Mouse (Mus musculus) granulocyte monocyte progenitor cell, adult 5-6 weeks (primary cell): ENCODE measurements around the gene Hddc3. TPM values are rescaled to one million over a fixed set of nuclear protein-coding genes. Genes with fewer than 3 reads are reported as not detected.
A peak's percentile ranks its signal among the peaks of the same experiment; 100 is the strongest.

ENCODE experiments used
- ATAC-seq: replicated peaks from 2 replicates; pipeline ENCODE4 v1.8.0; 2016; ENCODE audit warnings: mild to moderate bottlenecking, moderate TSS enrichment, inconsistent platforms; ENCODE audit not compliant: poor library complexity, severe bottlenecking
- total RNA-seq, 2 experiments: library from RNA; stranded (forward) in 1 of 2; stranded (reverse) in 1 of 2; fragments of 200-712, 200-1000 nt in 1 of 2; fragments of >200 nt in 1 of 2; fragmentation: Nextera tagmentation in 1 of 2; gene quantifications; 2 replicates each; pipeline ENCODE4 v1.2.3; 2014 to 2017

Hddc3 gene
- total RNA-seq, 2 experiments from 2014 or later = 14.5 to 15.9 TPM

DNA sequence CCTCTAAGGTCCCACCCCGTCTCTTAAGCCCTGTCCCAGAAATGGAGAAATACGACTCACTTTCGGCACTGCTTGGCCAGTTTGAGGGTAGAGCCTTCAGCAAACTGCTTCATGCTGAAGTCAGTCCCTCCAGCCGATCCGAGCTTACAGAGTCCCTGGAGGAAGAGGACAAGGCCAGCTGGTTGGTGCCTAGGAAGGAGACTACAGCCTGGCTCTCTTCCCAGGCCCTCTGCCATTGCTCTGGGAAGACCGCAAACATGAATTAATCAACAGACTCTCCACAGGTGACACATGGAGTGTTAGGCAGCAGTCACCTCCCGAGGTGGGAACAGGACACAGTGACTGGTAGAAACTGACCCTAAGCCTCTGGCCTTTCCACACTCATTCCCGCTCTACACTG, 12.6 kb upstream of the Hddc3 start:
- no peak for ATAC-seq

DNA sequence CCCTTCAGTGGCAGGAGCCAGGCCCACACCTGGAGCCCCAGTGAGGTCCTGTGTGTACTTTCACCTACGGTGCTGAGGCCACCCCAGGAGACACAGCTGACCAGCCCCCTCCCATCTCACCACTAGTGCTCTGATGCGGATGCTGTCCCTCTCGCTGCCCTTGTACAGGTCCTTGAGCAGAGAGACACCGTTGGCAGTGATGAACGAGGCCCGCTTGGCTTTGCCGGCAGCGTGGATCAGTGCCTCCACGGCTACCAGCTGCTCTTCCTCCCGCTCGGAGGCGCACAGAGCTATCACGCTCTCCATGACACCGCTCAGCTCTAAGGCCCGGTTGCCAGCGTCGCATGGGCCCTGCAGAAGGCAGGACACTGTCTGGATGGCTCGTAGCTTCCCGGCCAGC, 11.5 kb upstream of the Hddc3 start:
- no peak for ATAC-seq

DNA sequence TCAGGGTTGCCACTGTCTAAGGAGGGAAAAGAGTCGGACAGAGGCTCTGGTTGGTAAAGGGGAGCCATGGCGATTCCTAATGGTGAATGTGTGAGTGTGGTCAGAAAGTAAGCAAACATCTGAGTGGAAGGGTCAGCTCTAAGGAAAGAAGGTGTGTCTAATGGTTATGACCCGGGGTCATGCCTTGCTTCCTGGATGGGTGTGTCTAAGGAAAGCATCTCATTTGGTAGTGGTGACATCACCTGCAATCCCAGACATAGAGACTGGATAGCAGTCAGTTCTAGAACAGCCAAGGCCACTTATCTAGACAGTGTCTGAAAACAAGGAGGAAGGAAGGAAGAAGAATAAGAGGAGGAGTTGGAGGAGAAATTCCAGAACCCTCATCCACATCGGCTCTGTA, 8.1 kb upstream of the Hddc3 start:
- no peak for ATAC-seq

DNA sequence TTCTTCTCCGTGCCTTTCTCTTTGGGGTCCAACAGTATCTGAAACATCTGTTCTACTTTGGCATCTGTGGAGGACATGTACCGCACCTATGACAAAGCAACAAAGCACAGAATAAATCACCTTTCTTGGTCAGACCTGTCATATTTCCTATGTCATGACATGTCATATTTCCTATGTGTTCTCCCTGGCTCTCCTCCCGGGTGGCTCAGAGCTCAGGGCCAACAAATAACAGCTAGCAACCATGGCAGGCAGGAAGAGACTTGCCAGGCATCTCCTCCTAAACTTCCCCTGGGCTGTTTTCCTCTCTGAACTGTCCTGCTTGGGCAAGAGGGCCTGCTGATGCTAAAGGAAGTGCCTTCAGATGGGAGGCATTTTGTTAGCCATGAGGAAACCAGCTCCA, 6.0 kb upstream of the Hddc3 start:
- ATAC-seq = no peak

DNA sequence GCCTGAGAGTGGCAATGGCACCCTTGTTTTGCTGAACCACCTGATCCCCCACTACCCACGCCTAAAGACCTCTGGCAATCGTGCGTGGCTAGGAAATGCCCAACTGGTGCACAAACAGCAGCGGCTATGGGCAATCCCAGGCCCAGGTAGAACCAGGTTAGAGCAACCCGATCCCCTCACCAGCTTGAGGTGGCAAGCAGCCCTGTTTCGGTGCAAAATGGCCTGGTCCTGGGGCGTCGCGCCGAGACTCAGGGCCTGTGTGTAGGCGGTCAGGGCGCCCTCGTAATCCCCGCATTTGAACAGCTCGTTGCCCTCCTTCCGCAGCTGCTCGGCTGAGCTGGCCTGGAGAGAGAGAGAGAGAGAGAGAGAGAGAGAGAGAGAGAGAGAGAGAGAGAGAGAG, 3.5 kb upstream of the Hddc3 start:
- no peak for ATAC-seq

DNA sequence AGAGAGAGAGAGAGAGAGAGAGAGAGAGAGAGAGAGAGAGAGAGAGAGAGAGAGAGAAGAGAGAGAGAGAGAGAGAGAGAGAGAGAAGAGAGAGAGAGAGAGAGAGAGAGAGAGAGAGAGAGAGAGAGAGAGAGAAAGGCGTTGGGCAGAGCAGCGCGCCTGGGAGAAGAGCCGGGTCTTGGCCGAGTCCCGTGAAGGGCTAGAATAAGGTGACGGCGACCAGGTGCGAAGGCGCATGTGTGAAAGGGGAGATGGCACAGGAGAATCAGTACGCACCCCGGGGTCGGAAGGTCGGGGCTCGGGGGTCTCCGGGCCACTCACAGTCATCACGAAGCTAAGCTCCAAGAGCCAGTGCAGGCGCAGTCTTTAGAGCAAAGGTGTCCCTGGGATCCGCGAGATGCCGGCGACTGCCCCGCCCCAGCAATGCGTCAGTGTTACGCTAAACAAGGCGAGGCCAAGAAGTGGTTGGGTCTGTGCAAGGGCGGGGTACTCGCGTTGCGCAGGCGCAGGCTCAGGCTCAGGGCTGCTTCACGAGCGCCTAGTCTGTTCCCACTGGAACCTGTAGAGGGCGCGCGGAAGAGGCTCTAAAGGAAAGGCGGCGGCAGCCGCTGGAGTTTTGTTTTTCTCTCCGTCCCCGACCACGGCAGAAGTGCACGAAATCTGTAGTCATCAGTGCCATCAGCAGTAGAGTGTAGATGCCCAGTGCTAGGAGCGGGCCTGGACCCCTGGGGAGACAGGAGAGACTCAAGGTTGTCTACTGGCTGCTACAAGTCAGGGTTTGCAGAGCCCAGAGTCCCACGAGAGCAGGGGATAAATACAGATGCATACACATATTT, 2.9 kb upstream of the Hddc3 start:
- peak; percentile 83 for ATAC-seq

DNA sequence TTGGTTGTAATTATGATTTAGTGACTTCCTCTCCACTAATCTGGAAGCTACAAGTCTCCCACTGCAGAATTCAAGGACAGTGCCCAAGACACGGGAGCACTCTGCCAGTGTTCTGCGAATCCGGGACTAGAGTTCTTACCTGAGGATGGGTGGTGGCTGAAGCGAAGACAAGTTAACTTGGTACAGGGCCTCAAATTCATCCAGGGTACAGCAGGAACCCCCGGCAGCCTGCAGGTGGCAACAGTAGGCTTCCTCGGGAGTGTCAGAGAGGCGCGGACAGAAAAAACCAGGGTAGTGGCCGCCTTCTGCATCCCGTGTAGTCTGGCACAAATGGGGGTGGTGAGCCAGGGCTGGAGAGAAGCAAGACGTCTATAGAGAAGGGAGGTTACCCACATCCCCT, 2.1 kb upstream of the Hddc3 start, which contains the start of gene Unc45a:
Gene Unc45a (minus strand): TSS at position 213 of the 400 bp plus-strand sequence.
- ATAC-seq = peak; percentile 61

DNA sequence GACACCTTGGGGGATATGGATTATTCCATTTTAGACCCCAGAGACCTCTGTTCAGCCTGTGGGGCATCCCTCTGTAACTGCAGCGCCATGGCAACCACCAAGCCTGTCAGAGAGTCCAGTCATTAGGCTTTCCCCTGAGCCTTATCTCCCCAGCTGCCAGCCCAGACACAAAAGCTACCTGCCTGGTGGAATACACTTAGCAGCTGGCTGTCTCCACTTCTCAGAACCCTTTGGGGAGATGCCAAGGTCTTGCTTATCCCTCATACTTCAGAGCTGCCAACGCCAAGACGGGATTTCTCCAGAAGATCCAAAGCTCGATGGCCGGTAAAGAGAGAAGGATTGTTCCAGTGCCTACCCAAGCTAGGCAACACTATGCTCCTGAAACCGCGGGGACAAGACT, 1.1 kb upstream of the Hddc3 start:
- ATAC-seq = no peak

DNA sequence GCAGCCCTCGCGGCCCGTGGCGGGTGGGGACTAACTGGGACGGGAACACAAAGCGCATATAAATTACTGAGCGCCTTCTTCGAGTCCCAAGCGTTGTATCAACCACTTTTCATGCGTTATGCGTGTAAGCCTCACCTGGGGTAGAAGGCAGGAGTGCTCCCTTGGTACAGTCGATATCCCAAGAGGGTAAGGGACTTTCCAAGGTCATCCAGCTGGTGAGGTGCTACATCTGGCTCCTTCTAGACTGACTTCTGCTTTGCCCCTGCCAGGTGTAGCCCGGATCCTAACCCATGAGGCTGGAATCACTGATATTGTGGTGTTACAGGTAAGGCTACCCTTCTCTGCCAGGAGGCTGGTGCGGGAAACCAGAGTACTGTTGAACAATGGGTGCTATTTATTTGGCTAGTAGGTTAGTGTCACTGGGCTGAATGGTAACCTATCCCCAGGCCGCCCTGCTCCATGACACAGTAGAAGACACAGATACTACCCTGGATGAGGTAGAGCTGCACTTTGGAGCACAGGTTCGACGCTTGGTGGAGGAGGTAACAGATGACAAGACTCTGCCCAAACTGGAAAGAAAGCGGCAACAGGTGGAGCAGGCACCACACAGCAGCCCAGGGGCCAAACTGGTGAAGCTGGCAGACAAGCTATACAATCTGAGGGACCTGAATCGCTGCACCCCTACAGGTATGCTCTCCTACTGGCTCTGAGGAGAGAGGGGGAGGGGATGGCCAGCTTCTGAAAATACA, 540 bp downstream of the Hddc3 start:
- no peak for ATAC-seq

DNA sequence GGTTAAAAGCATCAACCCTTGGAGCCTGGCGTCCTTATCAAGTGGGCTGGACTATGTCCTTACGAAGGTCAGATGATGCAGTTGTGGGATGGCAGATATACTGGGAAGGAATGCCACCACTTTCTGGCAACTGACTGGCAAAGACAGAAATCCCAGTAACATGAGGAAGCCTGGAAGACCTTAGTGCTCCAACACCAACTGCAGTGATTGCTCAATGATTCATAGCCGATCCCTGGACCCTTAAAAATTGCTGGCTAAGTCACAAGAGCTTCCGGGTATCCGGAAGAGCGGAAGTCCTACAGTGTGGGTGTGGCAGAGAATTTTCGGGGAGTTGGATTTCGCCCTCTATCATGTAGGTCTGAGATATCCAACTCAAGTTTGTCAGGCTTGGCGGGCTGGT, 3.3 kb downstream of the Hddc3 start:
- ATAC-seq = no peak

DNA sequence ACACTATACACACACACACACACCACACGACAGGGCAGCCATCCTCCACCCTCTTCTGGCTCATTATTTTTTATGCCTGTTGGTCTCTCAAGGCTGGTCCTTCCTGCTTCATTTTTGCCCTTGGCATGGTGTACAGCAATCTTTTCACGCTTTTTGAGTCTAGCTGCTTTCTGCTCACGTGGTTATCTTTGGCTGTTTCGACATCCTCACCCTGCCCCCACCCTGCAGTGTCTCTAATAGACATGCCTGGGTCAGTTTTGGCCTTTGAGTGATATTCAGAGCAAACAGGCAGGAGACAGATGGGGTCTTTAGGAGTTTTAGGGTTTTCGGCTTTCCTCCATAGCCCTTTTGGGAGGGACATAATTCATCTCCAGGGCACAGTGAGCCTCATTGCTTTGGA, 3.9 kb downstream of the Hddc3 start:
- no peak; the same call in 1 of the 2 replicates for ATAC-seq

DNA sequence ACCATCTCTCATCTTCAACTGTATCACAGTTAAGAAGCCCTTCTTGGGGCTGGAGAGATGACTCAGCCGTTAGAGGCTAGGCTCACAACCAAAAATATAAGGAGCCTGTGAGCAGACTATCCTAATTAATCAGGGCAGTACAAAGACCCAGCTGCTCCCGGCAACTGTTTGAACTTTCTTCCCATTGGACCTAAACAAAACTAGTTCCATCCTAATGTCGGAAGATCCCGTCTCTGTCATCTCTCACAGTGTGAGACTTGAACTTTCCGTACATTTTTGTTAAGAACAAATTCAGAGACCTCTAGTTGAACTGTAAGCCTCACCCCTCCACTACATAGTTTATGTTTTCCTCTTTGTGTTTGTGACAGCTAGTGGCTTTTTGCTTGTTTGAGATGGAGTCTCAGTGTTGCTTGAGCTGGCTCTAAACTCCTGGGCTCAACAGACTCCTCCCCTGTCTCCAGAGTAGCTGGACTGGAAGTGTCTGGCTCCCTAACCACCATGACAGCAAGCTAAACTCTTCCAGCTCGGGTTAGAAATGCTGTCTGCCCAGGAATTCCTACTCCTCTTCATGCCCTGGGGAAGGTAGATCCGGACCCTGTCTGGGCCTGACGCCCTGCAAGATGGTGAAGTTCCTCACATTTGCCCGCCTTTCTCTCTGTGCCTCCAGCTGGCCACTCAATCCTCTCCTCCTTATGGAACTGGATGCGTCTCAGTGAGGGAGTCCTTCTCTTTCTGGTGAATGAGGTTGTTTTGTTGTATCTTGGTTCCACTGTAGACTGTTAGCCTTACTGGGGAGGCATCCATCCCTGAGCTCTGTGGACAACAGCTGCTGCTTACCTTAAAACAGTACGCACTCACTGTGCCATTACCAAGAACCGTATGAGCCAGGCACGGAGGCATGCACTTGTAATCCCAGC, 5.0 kb downstream of the Hddc3 start:
- no peak for ATAC-seq

DNA sequence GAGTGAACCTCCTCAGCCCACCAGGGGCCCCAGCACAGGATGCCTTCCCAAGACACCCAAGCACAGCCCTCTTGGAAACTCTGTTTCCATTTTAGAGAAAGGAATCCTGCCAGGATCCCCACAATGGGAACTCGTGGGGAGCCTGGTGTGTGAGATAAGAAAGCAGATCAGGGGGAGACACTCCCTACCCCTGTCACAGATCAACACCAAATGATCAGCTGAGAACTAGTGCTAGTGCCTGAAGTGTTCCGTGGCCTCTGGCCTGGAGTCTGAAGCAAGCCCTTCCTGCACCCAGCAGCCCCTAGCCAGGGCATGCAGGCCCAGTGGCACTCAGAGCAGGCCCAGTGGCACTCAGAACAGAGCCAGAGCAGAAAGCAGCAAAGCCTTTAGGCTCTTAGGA, 7.9 kb downstream of the Hddc3 start:
- ATAC-seq = no peak

DNA sequence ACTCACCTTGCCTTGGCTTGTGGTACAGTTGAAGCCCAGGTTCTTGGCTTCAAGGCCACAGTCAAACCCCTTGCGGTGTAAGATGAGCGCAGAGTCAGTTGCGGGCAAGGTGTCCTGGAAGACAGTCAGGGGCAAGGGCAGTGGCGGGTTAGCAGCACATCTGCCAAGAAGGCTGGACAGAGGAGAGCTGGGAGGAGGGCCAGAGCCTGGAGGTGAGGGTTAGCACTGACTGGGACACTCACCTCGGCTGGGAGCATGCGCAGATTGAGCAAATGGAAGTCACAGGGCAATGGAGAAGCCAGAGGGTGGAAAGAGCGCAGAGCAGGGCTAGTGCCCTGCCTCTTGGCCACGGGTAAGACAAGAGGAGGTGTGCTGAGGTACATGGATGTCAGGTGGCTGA, 10.0 kb downstream of the Hddc3 start:
- ATAC-seq = no peak

DNA sequence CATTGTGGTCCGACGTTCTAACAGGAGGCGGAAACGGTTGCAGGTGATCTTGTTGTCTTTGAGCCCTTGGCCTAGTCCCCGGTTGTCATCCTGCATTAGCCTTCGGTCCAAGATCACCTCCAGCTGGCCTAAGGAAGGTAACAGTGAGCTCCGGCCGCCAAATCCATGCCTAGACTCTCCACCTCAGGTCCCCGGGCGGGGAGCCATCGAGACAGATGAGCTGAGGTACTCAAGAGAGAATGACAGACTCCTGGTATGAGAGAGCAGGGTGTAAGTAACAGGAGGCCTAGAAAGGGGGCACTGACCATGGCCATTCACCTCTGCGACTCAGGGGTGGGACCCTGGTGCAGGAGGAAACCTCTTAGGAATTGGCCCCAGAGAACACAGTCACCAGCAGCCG, 13.4 kb downstream of the Hddc3 start:
- ATAC-seq = no peak

DNA sequence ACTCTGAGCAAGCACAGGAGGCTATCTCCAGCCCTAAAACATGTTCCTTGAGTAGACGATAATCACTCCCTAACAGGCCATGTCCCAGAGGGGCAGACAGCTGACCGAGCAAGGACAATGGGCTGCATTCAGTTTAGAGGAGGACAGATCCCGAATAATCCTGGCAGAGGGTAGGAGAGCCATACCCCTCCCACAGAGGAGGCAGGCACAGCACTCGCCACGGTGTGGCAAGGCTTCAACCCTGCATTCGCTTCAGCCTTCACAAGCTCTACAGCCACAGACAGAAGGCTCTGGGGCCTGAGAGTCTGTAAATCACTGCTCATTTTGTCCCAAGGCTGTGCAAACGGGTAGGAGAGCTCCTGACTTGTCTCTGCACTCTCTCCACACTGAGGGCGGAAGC, 14.3 kb downstream of the Hddc3 start:
- ATAC-seq = no peak

DNA sequence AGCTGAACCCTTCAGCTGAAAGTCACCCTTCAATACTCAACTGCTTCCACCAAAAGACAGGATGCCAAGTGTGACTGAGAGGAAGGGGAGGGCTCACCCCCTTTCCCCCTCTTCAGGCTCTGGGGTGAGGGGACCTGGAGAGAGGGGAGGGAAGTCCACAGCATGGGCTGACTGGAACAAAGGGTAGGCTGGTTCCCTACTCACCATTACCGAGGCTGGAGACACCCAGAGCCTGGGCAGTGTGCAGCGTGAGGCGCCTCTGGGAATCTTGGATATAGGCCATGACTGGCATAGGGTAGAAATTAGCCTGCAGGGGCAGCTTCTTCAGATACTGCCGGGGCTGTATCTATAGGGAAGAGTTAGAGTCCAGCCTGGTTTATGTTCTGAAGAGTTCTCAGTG, 15.1 kb downstream of the Hddc3 start:
- no peak for ATAC-seq

DNA sequence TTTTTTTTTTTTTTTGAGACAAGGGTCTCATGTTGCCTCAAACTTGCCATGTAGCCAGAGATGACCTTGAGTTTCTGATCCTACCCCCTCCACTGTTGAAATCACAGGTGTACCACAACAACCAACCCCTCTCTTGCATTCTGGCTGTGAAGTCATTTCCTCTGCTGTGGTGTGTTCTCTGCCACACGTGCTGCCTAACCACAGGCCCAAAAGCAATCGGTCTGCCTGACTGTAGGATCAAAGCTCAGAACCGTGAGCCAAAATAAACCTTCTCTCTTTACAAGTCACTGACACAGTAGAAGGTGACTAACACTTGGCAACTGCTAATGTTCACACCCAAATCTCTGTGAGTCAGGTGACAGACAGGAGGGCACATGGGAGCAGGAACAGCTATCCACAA, 17.5 kb downstream of the Hddc3 start:
- ATAC-seq = 0 out of 2 replicates have a peak, but pooled peaks have one; percentile 27

DNA sequence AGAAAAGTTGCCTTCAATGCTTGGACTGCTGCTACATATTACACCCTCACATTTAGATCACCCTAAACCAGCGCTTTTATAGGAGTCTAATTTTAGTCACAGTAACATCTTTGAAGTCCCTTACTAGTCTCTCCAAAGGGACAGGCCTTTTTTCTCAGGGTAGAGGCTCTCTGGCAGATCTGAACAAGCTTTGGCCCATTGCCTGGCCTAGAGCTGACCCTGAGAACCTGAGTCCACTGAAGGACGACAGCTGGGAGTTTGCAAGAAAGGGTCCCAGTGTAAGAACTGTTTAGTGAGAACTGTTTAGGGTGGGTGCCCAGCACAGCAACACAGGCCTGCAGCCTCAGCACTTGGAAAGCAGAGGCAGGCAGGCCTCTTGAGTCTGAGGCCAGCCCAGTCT, 22.9 kb downstream of the Hddc3 start:
- no peak for ATAC-seq

DNA sequence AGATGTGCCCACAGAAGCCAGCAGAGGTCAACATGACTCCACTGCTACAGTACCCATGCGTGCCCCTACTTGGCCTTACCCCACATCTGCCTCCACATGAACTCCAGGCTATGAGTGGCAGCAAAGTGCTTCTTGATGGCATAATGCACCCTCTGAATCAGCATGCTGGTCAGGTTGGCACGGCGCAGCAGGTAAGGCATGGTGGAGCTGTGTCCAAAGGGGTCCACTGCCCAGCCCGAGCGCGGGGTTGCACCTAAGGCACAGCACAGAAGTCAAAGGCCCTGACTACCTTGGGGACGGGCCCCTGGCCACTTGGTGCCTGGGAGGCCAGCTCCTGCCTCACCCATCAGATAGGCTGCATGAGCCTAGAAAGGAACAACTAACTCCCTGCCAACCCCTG, 24.3 kb downstream of the Hddc3 start:
- ATAC-seq = no peak

DNA sequence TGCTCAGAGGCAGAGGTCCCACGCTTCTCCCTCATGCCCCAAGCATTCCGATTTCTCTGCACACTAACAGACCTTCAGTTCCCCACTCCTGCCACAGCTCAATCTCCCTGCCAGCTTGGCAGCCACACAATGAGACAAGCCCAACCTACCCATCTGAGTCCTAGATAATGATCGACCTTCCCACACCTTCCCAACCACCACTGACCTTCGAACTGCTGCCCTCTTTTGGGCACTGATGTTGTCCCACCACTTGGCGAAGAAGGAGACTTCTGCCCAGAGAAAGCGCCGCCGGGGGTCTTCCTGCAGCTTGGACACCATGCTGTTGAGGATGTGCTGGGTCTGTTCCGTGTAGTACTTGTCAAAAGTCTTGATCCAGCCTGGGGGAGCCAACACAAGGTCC, 25.1 kb downstream of the Hddc3 start:
- no peak for ATAC-seq
